Mouse (Mus musculus) stomach, postnatal 0 days (tissue): Measurements from ENCODE around the gene Zfp36l1.

Source experiments
- CTCF ChIP-seq: IDR thresholded peaks from 2 replicates; pipeline ENCODE4 v1.5.1; 2016; ENCODE audit warnings: antibody characterized with exemption, low read depth, mild to moderate bottlenecking, moderate library complexity
- EP300 ChIP-seq: optimal IDR thresholded peaks from 2 replicates; pipeline ENCODE3; 2016; ENCODE audit warnings: antibody characterized with exemption

DNA sequence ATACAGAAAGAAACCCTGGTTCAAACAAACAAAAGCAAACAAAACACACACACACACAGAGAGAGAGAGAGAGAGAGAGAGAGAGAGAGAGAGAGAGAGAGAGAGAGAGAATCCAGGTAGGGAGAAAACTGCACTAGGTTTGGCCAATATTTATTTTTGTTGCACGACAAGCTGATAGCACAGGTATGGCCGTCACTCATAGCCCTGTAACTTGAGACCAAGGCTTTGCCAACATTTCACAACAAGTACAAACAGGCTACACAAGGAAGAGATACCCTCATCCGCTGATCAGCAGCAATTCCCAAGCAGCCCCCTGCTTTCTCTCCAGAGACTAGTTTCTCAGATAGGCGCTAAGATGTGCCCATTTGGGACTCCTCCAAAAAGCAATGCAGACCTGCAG, 9.7 kb downstream of the Zfp36l1 start:
- TF ChIP-seq CTCF (no peak), EP300 (no peak)
